Mouse (Mus musculus): ENCODE results near the gene Dgcr6. TPM values are rescaled to one million over a fixed set of nuclear protein-coding genes. Genes with fewer than 3 reads are reported as not detected.

Dgcr6 gene
- polyA plus RNA-seq, 1 experiment from 2014 or later = 179 TPM

GRCm38 (mm10) chr16:18073259-18073962, 20.8 kb downstream of the Dgcr6 start:
- H3K9ac ChIP-seq (replicated peaks) = no peak overlapping the region
- H3K36me3 ChIP-seq = peaks cover 54% of the 10 kb centered on the region
- H3K27me3 ChIP-seq = no peaks in the 10 kb centered on the region
- no peak overlapping the region for H3K27ac ChIP-seq
- H3K4me1 ChIP-seq (replicated peaks) = peaks cover 14% of the 10 kb centered on the region
- WGBS = 90% methylated on average over 9 of the region's 9 CpGs
- no peak for ATAC-seq
- no peak overlapping the region for H3K4me2 ChIP-seq (replicated peaks)
- no peaks in the 10 kb centered on the region for H3K9me3 ChIP-seq
- H3K4me3 ChIP-seq (replicated peaks) = no peak overlapping the region

GRCm38 (mm10) chr16:18074611-18075010, 22.0 kb downstream of the Dgcr6 start:
- 86% methylated on average over 5 of the region's 5 CpGs for WGBS
- no peak for ATAC-seq
- Histone ChIP-seq H3K27me3 (no peaks in the 10 kb centered on the region), H3K4me2 (replicated peaks) (no peak overlapping the region), H3K4me3 (replicated peaks) (no peak overlapping the region), H3K4me1 (replicated peaks) (0 out of 2 replicates have a peak, but pooled peaks cover 4% of the 10 kb centered on the region), H3K9me3 (no peaks in the 10 kb centered on the region), H3K9ac (replicated peaks) (no peak overlapping the region), H3K36me3 (peaks cover 42% of the 10 kb centered on the region), H3K27ac (no peak overlapping the region)

GRCm38 (mm10) chr16:18075201-18075600, 22.5 kb downstream of the Dgcr6 start:
- Histone ChIP-seq H3K4me1 (replicated peaks) (0 out of 2 replicates have a peak, but pooled peaks cover 4% of the 10 kb centered on the region), H3K27ac (no peak overlapping the region), H3K9me3 (no peaks in the 10 kb centered on the region), H3K27me3 (no peaks in the 10 kb centered on the region), H3K9ac (replicated peaks) (no peak overlapping the region), H3K36me3 (peaks cover 36% of the 10 kb centered on the region), H3K4me3 (replicated peaks) (no peak overlapping the region), H3K4me2 (replicated peaks) (no peak overlapping the region)
- WGBS = 82% methylated on average over 3 of the region's 3 CpGs
- no peak for ATAC-seq

- Histone ChIP-seq H3K9ac (replicated peaks) (no peak overlapping the region), H3K4me3 (replicated peaks) (no peak overlapping the region), H3K27me3 (no peaks in the 10 kb centered on the region), H3K4me2 (replicated peaks) (no peak overlapping the region), H3K9me3 (no peaks in the 10 kb centered on the region), H3K27ac (no peak overlapping the region), H3K4me1 (replicated peaks) (no peaks in the 10 kb centered on the region), H3K36me3 (peaks cover 4% of the 10 kb centered on the region)
- WGBS = 83% methylated on average over 5 of the region's 5 CpGs
- no peak for ATAC-seq
Measured at GRCm38 (mm10) chr16:18078314-18079015, 25.8 kb downstream of the Dgcr6 start.

- Histone ChIP-seq H3K27me3 (no peaks in the 10 kb centered on the region), H3K4me2 (replicated peaks) (no peak overlapping the region)
Measured at GRCm38 (mm10) chr16:18079300-18079699, 26.6 kb downstream of the Dgcr6 start.

GRCm38 (mm10) chr16:18080171-18080570, 27.5 kb downstream of the Dgcr6 start:
- ATAC-seq = no peak
- Histone ChIP-seq H3K4me1 (replicated peaks) (no peaks in the 10 kb centered on the region), H3K9me3 (no peaks in the 10 kb centered on the region), H3K27ac (no peak overlapping the region), H3K9ac (replicated peaks) (no peak overlapping the region), H3K27me3 (no peaks in the 10 kb centered on the region), H3K36me3 (peaks cover 4% of the 10 kb centered on the region; the same call in 1 of the 2 replicates), H3K4me3 (replicated peaks) (no peak overlapping the region), H3K4me2 (replicated peaks) (no peak overlapping the region)
- 82% methylated on average over 7 of the region's 7 CpGs for WGBS

More at GRCm38 (mm10) chr16:18079300-18079699, 26.6 kb downstream of the Dgcr6 start:
- no peaks in the 10 kb centered on the region for H3K4me1 ChIP-seq (replicated peaks)
- 84% methylated on average over 2 of the region's 2 CpGs for WGBS
- no peak overlapping the region for H3K9ac ChIP-seq (replicated peaks)
- H3K9me3 ChIP-seq = no peaks in the 10 kb centered on the region
- no peak for ATAC-seq
- peaks cover 4% of the 10 kb centered on the region; the same call in 1 of the 2 replicates for H3K36me3 ChIP-seq
- H3K4me3 ChIP-seq (replicated peaks) = no peak overlapping the region
- H3K27ac ChIP-seq = no peak overlapping the region

- H3K4me3 ChIP-seq (replicated peaks) = no peak overlapping the region
- H3K4me1 ChIP-seq (replicated peaks) = no peaks in the 10 kb centered on the region
- no peak overlapping the region for H3K27ac ChIP-seq
- no peak for ATAC-seq
- 87% methylated on average over 10 of the region's 10 CpGs for WGBS
- no peak overlapping the region for H3K4me2 ChIP-seq (replicated peaks)
- H3K27me3 ChIP-seq = no peaks in the 10 kb centered on the region
- H3K9ac ChIP-seq (replicated peaks) = no peak overlapping the region
- H3K9me3 ChIP-seq = no peaks in the 10 kb centered on the region
- peaks cover under 1% of the 10 kb centered on the region; the same call in 1 of the 2 replicates for H3K36me3 ChIP-seq
Measured at GRCm38 (mm10) chr16:18081149-18081827, 28.6 kb downstream of the Dgcr6 start.

- no peak overlapping the region for H3K9ac ChIP-seq (replicated peaks)
- no peaks in the 10 kb centered on the region for H3K4me1 ChIP-seq (replicated peaks)
- H3K4me2 ChIP-seq (replicated peaks) = no peak overlapping the region
- ATAC-seq = no peak
- WGBS = 94% methylated on average over 1 of the region's 1 CpGs
- no peaks in the 10 kb centered on the region for H3K36me3 ChIP-seq
- H3K27me3 ChIP-seq = peaks cover 3% of the 10 kb centered on the region
- no peak overlapping the region for H3K4me3 ChIP-seq (replicated peaks)
- no peaks in the 10 kb centered on the region for H3K9me3 ChIP-seq
- H3K27ac ChIP-seq = no peak overlapping the region
Measured at GRCm38 (mm10) chr16:18082291-18082690, 29.6 kb downstream of the Dgcr6 start.

GRCm38 (mm10) chr16:18083231-18083951, 30.7 kb downstream of the Dgcr6 start:
- peaks cover 6% of the 10 kb centered on the region for H3K4me1 ChIP-seq (replicated peaks)
- no peaks in the 10 kb centered on the region for H3K36me3 ChIP-seq
- H3K4me3 ChIP-seq (replicated peaks) = no peak overlapping the region
- 76% methylated on average over 18 of the region's 18 CpGs for WGBS
- H3K9ac ChIP-seq (replicated peaks) = no peak overlapping the region
- no peak overlapping the region for H3K4me2 ChIP-seq (replicated peaks)
- no peaks in the 10 kb centered on the region for H3K9me3 ChIP-seq
- no peak for ATAC-seq
- H3K27ac ChIP-seq = no peak overlapping the region
- peaks cover 14% of the 10 kb centered on the region for H3K27me3 ChIP-seq

GRCm38 (mm10) chr16:18084262-18084661, 31.6 kb downstream of the Dgcr6 start:
- no peaks in the 10 kb centered on the region for H3K36me3 ChIP-seq
- H3K4me1 ChIP-seq (replicated peaks) = peaks cover 12% of the 10 kb centered on the region
- H3K4me3 ChIP-seq (replicated peaks) = no peak overlapping the region
- no peak overlapping the region for H3K9ac ChIP-seq (replicated peaks)
- H3K27me3 ChIP-seq = peaks cover 20% of the 10 kb centered on the region
- no peak for ATAC-seq
- H3K9me3 ChIP-seq = no peaks in the 10 kb centered on the region
- H3K4me2 ChIP-seq (replicated peaks) = no peak overlapping the region
- H3K27ac ChIP-seq = no peak overlapping the region
- 89% methylated on average over 7 of the region's 7 CpGs for WGBS

GRCm38 (mm10) chr16:18087101-18087500, 34.4 kb downstream of the Dgcr6 start:
- H3K9ac ChIP-seq (replicated peaks) = no peak overlapping the region
- H3K36me3 ChIP-seq = no peaks in the 10 kb centered on the region
- H3K27me3 ChIP-seq = peaks cover 25% of the 10 kb centered on the region
- H3K9me3 ChIP-seq = no peaks in the 10 kb centered on the region
- H3K4me2 ChIP-seq (replicated peaks) = no peak overlapping the region
- peaks cover 17% of the 10 kb centered on the region for H3K4me1 ChIP-seq (replicated peaks)
- WGBS = 91% methylated on average over 5 of the region's 5 CpGs
- no peak overlapping the region for H3K27ac ChIP-seq
- no peak for ATAC-seq
- no peak overlapping the region for H3K4me3 ChIP-seq (replicated peaks)
